Mouse (Mus musculus) liver, embryonic 16.5 days (tissue): Measurements from ENCODE around the gene Spata1. TPM values are rescaled to one million over a fixed set of nuclear protein-coding genes. Genes with fewer than 3 reads are reported as not detected.
"Not testable (repeated sequence)": the region's sequence is repeated elsewhere in the genome, so short reads cannot be mapped to it uniquely, and the experiment has no call there.

Source experiments
- ATAC-seq: fragments of 200-750 bp; cut with Nextera tagmentation; 2 replicates; pipeline ENCODE4 v1.8.0; 2017; ENCODE audit warnings: low read depth, mild to moderate bottlenecking, moderate number of reproducible peaks, moderate library complexity
- H3K27ac ChIP-seq: fragments of 300-500 bp; sonication (generic); 2 replicates; pipeline ENCODE4 v1.5.1; 2014; ENCODE audit warnings: mild to moderate bottlenecking, low read length
- H3K27me3 ChIP-seq: fragments of 300-500 bp; sonication (generic); 2 replicates; pipeline ENCODE4 v1.6.1; 2014; ENCODE audit warnings: low read depth, low read length, mixed read lengths; ENCODE audit not compliant: control insufficient read depth, insufficient read depth
- H3K36me3 ChIP-seq: fragments of 300-500 bp; sonication (generic); 2 replicates; pipeline ENCODE4 v1.6.1; 2014; ENCODE audit warnings: mild to moderate bottlenecking; ENCODE audit not compliant: control insufficient read depth, insufficient read depth
- H3K4me1 ChIP-seq: fragments of 300-500 bp; sonication (generic); 2 replicates; pipeline ENCODE4 v1.6.1; 2014; ENCODE audit warnings: low read depth, low read length, mixed read lengths; ENCODE audit not compliant: control insufficient read depth
- H3K4me2 ChIP-seq: fragments of 300-500 bp; sonication (generic); 2 replicates; pipeline ENCODE4 v1.6.1; 2014; ENCODE audit warnings: low read depth, low read length, mixed read lengths
- H3K4me3 ChIP-seq: fragments of 300-500 bp; sonication (generic); 2 replicates; pipeline ENCODE4 v1.5.1; 2014; ENCODE audit warnings: low read depth, mild to moderate bottlenecking, low read length
- H3K9ac ChIP-seq: fragments of 300-500 bp; sonication (generic); 2 replicates; pipeline ENCODE4 v1.6.1; 2014; ENCODE audit warnings: low read depth, low read length
- H3K9me3 ChIP-seq: fragments of 300-500 bp; sonication (generic); replicated peaks from 2 replicates; pipeline ENCODE4 v1.6.1; 2016; ENCODE audit warnings: low read length; ENCODE audit not compliant: control insufficient read depth
- WGBS: fragments of 180-500 bp; shearing (Covaris S2); extraction: QIAGEN DNeasy Blood & Tissue Kit; methylation state at CpG from one replicate; pipeline ENCODE4 v1.1.7; 2014; ENCODE audit not compliant: insufficient replicate concordance; 5-methylcytosine and 5-hydroxymethylcytosine counted together
- polyA plus RNA-seq: library from polyadenylated mRNA; unstranded; fragments of >200 nt; fragmentation: Nextera tagmentation; extraction: Ambion mirVana; gene quantifications from 2 replicates; pipeline ENCODE4 v1.2.1, GENCODE M21; 2015

Spata1 gene
- polyA plus RNA-seq, 1 experiment from 2014 or later, result 1.1 TPM

GRCm38 (mm10) chr3:146435533-146435932 is 64.0 kb downstream of the Spata1 start:
- H3K36me3 ChIP-seq, result peaks cover 86% of the 10 kb centered on the region
- no peak for ATAC-seq
- WGBS, result 85% methylated on average over 11 of the region's 11 CpGs

DNA sequence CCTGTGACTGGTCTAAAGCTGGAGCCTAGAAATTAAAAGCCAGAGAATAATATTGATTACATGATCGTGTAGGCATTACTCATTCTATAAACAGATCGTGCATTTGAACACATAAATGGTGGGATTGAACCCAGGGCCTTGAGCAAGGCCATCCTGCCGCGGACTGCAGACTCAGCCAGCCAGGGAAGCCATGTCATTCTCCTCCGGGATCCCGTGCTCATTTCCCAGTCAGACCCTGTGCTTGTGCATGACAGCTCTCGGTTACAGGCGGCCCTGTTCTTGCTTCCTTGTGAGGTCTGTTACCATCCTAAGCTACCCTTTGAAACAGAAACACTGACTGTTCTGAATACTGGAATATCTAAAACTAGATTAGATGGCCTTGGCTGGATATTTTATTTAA is 64.9 kb downstream of the Spata1 start:
- H3K4me3 ChIP-seq, result no peak overlapping the region
- peaks cover 5% of the 10 kb centered on the region for H3K4me1 ChIP-seq
- no peaks in the 10 kb centered on the region for H3K9me3 ChIP-seq
- no peak overlapping the region for H3K9ac ChIP-seq
- 90% methylated on average over 8 of the region's 8 CpGs for WGBS
- ATAC-seq, result no peak
- H3K27ac ChIP-seq, result no peak overlapping the region
- no peak overlapping the region for H3K4me2 ChIP-seq
- no peaks in the 10 kb centered on the region for H3K27me3 ChIP-seq
- peaks cover 86% of the 10 kb centered on the region for H3K36me3 ChIP-seq

More at GRCm38 (mm10) chr3:146435533-146435932, 64.0 kb downstream of the Spata1 start:
- H3K9me3 ChIP-seq, result no peaks in the 10 kb centered on the region
- H3K27ac ChIP-seq, result no peak overlapping the region
- H3K4me2 ChIP-seq, result no peak overlapping the region
- H3K27me3 ChIP-seq, result no peaks in the 10 kb centered on the region
- no peak overlapping the region for H3K9ac ChIP-seq
- H3K4me3 ChIP-seq, result no peak overlapping the region
- H3K4me1 ChIP-seq, result peaks cover 5% of the 10 kb centered on the region

DNA sequence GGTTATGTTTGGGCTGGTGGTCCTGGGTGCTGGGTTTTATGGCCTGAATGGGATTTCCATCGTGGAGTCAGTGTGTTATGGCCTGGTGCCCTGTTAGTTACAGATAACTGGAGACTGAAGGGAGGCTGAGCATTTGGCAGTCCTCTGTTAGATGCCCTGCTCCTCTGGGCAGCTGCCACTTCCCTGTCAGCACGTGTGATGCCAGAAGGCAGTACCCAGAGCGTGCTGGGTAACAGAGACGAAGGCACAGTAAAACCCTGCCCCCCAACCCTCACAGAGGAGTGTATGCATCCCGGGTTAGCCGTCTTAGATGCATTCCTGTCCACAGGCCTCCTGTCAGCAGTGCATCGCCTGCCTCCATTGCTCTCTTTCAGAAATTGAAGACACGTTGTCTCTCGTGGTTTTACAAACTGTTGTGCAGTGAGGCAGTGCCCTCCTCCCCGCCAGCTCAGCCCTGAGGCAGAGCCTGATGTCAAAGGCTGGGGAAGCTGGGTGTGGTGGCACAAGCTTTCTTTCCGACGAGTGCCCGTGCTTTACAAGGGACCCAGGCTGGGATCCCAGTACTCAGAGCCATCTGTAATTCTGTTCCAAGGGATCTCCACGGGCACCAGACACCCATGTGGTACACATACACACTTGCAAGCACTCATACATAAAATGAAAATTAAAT is 65.7 kb downstream of the Spata1 start:
- Histone ChIP-seq H3K9ac (no peak overlapping the region), H3K27ac (no peak overlapping the region), H3K4me3 (no peak overlapping the region), H3K27me3 (no peaks in the 10 kb centered on the region), H3K4me1 (peaks cover 5% of the 10 kb centered on the region), H3K9me3 (no peaks in the 10 kb centered on the region), H3K36me3 (peaks cover 91% of the 10 kb centered on the region), H3K4me2 (no peak overlapping the region)
- 82% methylated on average over 14 of the region's 14 CpGs for WGBS
- ATAC-seq, result no peak

- ATAC-seq, H3K4me1 ChIP-seq, H3K4me2 ChIP-seq, H3K9me3 ChIP-seq, H3K9ac ChIP-seq, H3K27ac ChIP-seq, H3K27me3 ChIP-seq, H3K4me3 ChIP-seq: not testable (repeated sequence)
- H3K36me3 ChIP-seq, result peaks cover 91% of the 10 kb centered on the region
- WGBS, result 74% methylated on average over 11 of the region's 11 CpGs
Observed at GRCm38 (mm10) chr3:146433063-146433462, 66.5 kb downstream of the Spata1 start.

DNA sequence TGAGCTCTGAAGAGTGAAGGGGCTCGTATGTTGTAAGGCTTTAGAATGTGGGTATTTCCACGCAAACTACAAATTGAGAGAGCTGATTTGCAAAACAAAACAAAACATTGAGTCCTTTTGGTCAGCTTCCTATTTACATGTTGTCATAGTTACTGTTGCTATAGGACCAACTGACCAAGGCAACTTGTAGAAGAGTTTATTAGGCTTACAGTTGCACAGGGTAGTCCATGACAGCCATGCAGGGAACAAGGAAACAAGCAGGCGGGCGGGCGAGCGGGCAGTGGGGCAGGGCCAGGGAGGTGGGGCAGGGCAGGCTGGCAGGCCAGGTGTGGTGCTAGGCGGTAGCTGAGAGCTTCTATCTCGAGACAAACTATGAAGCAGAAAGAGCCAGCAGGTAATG is 73.1 kb downstream of the Spata1 start:
- WGBS, result 86% methylated on average over 8 of the region's 8 CpGs

GRCm38 (mm10) chr3:146425902-146426301 is 73.7 kb downstream of the Spata1 start:
- Histone ChIP-seq H3K9ac (no peak overlapping the region), H3K9me3 (no peaks in the 10 kb centered on the region), H3K36me3 (peaks cover 82% of the 10 kb centered on the region), H3K27ac (no peak overlapping the region), H3K4me3 (no peak overlapping the region), H3K4me1 (no peaks in the 10 kb centered on the region), H3K27me3 (no peaks in the 10 kb centered on the region), H3K4me2 (no peak overlapping the region)
- WGBS, result 81% methylated on average over 7 of the region's 7 CpGs
- ATAC-seq, result no peak

More for the DNA sequence above, 73.1 kb downstream of the Spata1 start:
- H3K27ac ChIP-seq, result no peak overlapping the region
- ATAC-seq, result no peak
- no peak overlapping the region for H3K4me2 ChIP-seq
- H3K27me3 ChIP-seq, result no peaks in the 10 kb centered on the region
- no peaks in the 10 kb centered on the region for H3K4me1 ChIP-seq
- H3K36me3 ChIP-seq, result peaks cover 82% of the 10 kb centered on the region
- H3K4me3 ChIP-seq, result no peak overlapping the region
- no peaks in the 10 kb centered on the region for H3K9me3 ChIP-seq
- H3K9ac ChIP-seq, result no peak overlapping the region

- Histone ChIP-seq H3K36me3 (peaks cover 81% of the 10 kb centered on the region), H3K4me1 (no peaks in the 10 kb centered on the region), H3K9me3 (no peaks in the 10 kb centered on the region), H3K27me3 (no peaks in the 10 kb centered on the region), H3K4me2 (no peak overlapping the region), H3K4me3 (no peak overlapping the region), H3K27ac (no peak overlapping the region), H3K9ac (no peak overlapping the region)
- ATAC-seq, result no peak
- WGBS, result 83% methylated on average over 7 of the region's 7 CpGs
Observed at GRCm38 (mm10) chr3:146424306-146424900, 75.2 kb downstream of the Spata1 start.

DNA sequence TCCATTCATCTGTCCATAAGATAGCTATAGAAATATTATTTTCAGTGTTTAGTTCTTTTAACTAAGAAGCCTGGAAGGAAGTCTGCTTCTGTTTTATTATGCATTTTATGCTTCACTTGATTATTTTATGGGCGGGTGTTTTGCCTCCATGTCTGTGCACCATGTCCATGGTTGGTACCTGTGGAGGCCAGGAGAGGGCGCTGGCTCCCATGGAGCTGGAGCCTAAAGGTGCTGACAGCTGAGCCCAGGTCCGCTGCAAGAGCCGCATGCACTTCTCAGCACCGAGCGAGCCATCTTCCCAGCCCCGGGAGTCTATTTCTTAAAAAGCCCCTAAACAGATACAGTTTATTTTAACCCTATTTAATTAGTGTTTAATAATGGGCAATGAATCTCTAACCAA is 75.8 kb downstream of the Spata1 start:
- no peak overlapping the region for H3K9ac ChIP-seq
- 86% methylated on average over 7 of the region's 7 CpGs for WGBS
- no peak for ATAC-seq
- H3K27me3 ChIP-seq, result no peaks in the 10 kb centered on the region
- no peak overlapping the region for H3K4me3 ChIP-seq
- H3K36me3 ChIP-seq, result peaks cover 83% of the 10 kb centered on the region
- H3K9me3 ChIP-seq, result no peaks in the 10 kb centered on the region
- no peaks in the 10 kb centered on the region for H3K4me1 ChIP-seq
- no peak overlapping the region for H3K4me2 ChIP-seq
- H3K27ac ChIP-seq, result no peak overlapping the region

DNA sequence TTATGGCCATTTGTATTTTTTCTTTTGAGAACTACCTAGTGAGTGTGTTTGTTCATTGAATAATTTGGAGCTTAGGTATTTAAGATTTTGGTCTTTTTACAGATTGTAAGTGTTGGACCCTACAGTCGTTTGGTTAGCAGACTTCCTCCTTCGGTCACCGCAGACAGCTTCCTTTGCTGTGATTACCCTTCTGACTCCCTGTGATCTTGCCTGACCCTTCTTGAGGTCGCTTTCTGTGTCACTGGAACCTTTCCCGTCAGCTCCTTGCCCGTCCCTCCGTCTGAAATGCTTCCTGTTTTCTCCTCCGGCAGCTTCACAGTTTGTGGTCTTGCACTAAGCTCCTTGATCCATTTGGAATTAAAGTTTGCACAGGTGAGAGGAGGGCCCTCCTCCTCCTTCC is 77.8 kb downstream of the Spata1 start:
- no peak for ATAC-seq

More for the DNA sequence above, 77.8 kb downstream of the Spata1 start:
- H3K9me3 ChIP-seq, result no peaks in the 10 kb centered on the region
- peaks cover 73% of the 10 kb centered on the region for H3K36me3 ChIP-seq
- H3K4me3 ChIP-seq, result no peak overlapping the region
- 38% methylated on average over 8 of the region's 8 CpGs for WGBS
- H3K4me2 ChIP-seq, result no peak overlapping the region
- H3K9ac ChIP-seq, result no peak overlapping the region
- no peak overlapping the region for H3K27ac ChIP-seq
- H3K27me3 ChIP-seq, result no peaks in the 10 kb centered on the region
- no peaks in the 10 kb centered on the region for H3K4me1 ChIP-seq
